Mouse (Mus musculus) hindbrain, postnatal 0 days (tissue): ENCODE measurements around the gene Tnrc6a. TPM values are rescaled to one million over a fixed set of nuclear protein-coding genes. Genes with fewer than 3 reads are reported as not detected.

Experiments
- ATAC-seq: fragments of 200-750 bp; cut with Nextera tagmentation; 2 replicates; pipeline ENCODE4 v1.8.0; 2017; ENCODE audit warnings: mild to moderate bottlenecking, moderate TSS enrichment, moderate library complexity
- DNase-seq: peaks from one replicate; pipeline ENCODE4 v3.0.0-alpha.2; 2015; ENCODE audit warnings: low spot score
- H3K27ac ChIP-seq: fragments of 300-500 bp; sonication (generic); 2 replicates; pipeline ENCODE4 v1.5.1; 2014; ENCODE audit warnings: mild to moderate bottlenecking
- H3K27me3 ChIP-seq: fragments of 300-500 bp; sonication (generic); 2 replicates; pipeline ENCODE4 v1.6.1; 2014; ENCODE audit warnings: low read length, mixed read lengths; ENCODE audit not compliant: insufficient read depth
- H3K36me3 ChIP-seq: fragments of 300-500 bp; sonication (generic); 2 replicates; pipeline ENCODE4 v1.6.1; 2014; ENCODE audit warnings: low read length, mixed read lengths; ENCODE audit not compliant: insufficient read depth
- H3K4me1 ChIP-seq: fragments of 300-500 bp; sonication (generic); 2 replicates; pipeline ENCODE4 v1.6.1; 2014; ENCODE audit warnings: antibody characterized with exemption, low read length, mixed read lengths; ENCODE audit not compliant: insufficient read depth
- H3K4me2 ChIP-seq: fragments of 300-500 bp; sonication (generic); 2 replicates; pipeline ENCODE4 v1.6.1; 2014; ENCODE audit warnings: low read depth, mild to moderate bottlenecking, low read length, moderate library complexity, mixed read lengths
- H3K4me3 ChIP-seq: fragments of 300-500 bp; sonication (generic); 2 replicates; pipeline ENCODE4 v1.5.1; 2014; ENCODE audit warnings: low read length
- H3K9ac ChIP-seq: fragments of 300-500 bp; sonication (generic); replicated peaks from 2 replicates; pipeline ENCODE4 v1.6.1; 2014; ENCODE audit warnings: mild to moderate bottlenecking, low read length, moderate library complexity, mixed read lengths
- H3K9me3 ChIP-seq: fragments of 300-500 bp; sonication (generic); 2 replicates; pipeline ENCODE4 v1.6.1; 2016; ENCODE audit warnings: low read length, mixed read lengths
- CTCF ChIP-seq: IDR thresholded peaks from 2 replicates; pipeline ENCODE4 v1.5.1; 2016; ENCODE audit warnings: antibody characterized with exemption, control low read depth, low read depth
- WGBS: fragments of 180-500 bp; shearing (Covaris S2); extraction: QIAGEN DNeasy Blood & Tissue Kit; methylation state at CpG from one replicate; pipeline ENCODE4 v1.1.7; 2014; 5-methylcytosine and 5-hydroxymethylcytosine counted together
- polyA plus RNA-seq: library from polyadenylated mRNA; unstranded; fragments of >200 nt; fragmentation: Nextera tagmentation; extraction: Ambion mirVana; gene quantifications from 2 replicates; pipeline ENCODE4 v1.2.1, GENCODE M21; 2015
- total RNA-seq: library from RNA; depleted of rRNA; stranded (reverse); fragments of >200 nt; gene quantifications from 2 replicates; pipeline ENCODE4 v1.2.3, GENCODE M21; 2014

Tnrc6a gene
- total and polyA plus RNA-seq, 2 experiments from 2014 or later: 48.5 to 62.1 TPM

DNA sequence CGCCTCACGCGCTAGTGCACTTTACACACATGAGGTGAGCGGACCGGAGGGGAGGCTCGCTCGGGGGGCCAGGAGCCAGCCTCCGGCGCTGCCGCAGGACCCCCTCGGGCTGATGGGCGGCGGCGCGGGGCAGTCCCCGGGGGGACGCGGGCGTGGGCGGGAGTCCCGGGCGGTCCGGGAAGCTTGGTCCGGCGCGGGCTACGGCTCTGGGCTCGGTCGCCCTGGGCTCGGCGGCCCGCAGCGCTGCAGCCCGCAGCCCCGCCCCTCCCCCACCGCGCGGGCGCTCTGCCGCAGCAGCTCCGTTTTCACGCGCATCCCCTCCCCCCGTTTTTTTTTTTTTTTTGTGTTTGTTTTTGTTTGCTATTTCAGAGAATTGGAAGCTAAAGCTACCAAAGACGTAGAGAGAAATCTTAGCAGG is 623 bp downstream of the Tnrc6a start:
- ATAC-seq (no peak; the same call in 1 of the 2 replicates), DNase-seq (no peak)
- Histone ChIP-seq H3K4me3 (peak overlapping the region; percentile 96), H3K27me3 (no peaks in the 10 kb centered on the region), H3K36me3 (no peaks in the 10 kb centered on the region), H3K9me3 (no peaks in the 10 kb centered on the region), H3K4me2 (peak overlapping the region; percentile 70), H3K27ac (peak overlapping the region; percentile 97), H3K9ac (peak overlapping the region; percentile 100), H3K4me1 (no peaks in the 10 kb centered on the region)
- TF ChIP-seq CTCF: no peak
- WGBS: under 1% methylated on average over 22 of the region's 45 CpGs

DNA sequence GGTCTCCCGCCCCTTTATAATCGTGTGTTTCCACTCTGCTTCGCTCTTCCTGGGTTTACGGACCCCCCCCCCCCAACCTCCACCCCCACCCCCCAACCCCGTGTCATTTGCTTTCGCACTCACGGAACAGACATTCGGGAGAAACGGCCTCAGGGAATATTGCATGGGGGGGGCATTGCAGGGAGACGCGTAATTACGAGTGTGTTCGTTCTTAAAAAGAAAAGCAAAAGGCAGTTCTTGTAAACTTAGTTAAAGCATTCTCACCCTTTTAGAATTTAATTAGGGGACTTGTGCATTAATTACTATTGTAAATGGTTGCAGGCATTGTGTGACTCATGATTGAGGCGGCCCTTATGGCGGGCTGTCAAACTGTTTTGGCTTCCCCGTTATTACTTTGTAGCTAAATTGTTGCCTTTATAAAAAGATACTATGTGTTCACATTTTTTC is 1.1 kb downstream of the Tnrc6a start:
- WGBS: under 1% methylated on average over 16 of the region's 16 CpGs
- H3K36me3 ChIP-seq: no peaks in the 10 kb centered on the region
- TF ChIP-seq CTCF: no peak
- no peaks in the 10 kb centered on the region for H3K9me3 ChIP-seq
- H3K4me2 ChIP-seq: peak overlapping the region; percentile 70
- H3K27ac ChIP-seq: peak overlapping the region; percentile 97; the same call in 1 of the 2 replicates
- H3K27me3 ChIP-seq: no peaks in the 10 kb centered on the region
- peak overlapping the region; percentile 100 for H3K9ac ChIP-seq
- H3K4me3 ChIP-seq: peak overlapping the region; percentile 96
- H3K4me1 ChIP-seq: no peaks in the 10 kb centered on the region
- ATAC-seq: peak; percentile 22; the same call in 1 of the 2 replicates
- peak; percentile 55 for DNase-seq

DNA sequence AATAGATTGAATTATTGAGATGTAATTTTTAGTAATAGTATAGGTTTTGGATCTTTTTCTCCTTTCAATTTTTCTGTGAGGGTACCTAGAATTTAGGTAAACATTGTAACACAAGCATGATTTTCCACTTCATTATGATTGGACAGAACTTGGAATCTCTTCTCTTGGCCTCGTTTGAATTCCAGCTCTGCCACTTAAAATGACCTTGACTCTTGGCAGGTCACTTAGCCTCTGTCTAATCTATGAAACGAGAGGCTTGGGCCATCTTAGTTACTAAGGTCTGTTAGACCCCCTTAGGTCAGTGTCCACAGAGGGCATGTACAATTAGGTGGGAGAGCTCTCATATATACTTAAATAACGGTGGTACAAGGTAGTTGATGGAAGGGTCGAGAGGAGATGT is 2.4 kb downstream of the Tnrc6a start:
- H3K9me3 ChIP-seq: no peaks in the 10 kb centered on the region
- no peak for ATAC-seq
- H3K9ac ChIP-seq: no peak overlapping the region
- no peak for TF ChIP-seq CTCF
- no peak overlapping the region for H3K27ac ChIP-seq
- H3K4me3 ChIP-seq: no peak overlapping the region
- DNase-seq: no peak
- no peaks in the 10 kb centered on the region for H3K4me1 ChIP-seq
- H3K4me2 ChIP-seq: peak overlapping the region; percentile 70; the same call in 1 of the 2 replicates
- no peaks in the 10 kb centered on the region for H3K27me3 ChIP-seq
- no peaks in the 10 kb centered on the region for H3K36me3 ChIP-seq
- WGBS: 51% methylated on average over 4 of the region's 4 CpGs

DNA sequence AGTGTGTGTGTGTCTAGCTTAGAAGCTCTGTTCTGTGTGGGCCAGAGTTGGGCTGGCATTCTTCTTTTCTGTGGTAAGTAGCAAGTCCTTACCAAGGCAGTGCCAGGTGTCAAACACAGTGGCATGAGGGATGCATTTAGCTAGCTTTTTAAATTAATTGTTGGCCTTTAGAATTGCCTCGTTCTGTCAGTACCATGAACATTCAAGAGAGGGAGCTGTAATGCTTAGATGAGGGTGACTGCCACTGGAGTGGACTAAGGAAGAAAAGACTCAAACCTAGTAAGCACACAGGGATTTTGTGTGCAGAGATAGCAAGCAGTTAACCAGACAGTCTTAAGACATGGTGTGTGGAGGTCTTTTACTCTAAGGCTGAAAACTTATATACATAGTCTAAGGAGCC is 3.6 kb downstream of the Tnrc6a start:
- H3K9ac ChIP-seq: no peak overlapping the region
- H3K4me3 ChIP-seq: no peak overlapping the region
- no peaks in the 10 kb centered on the region for H3K36me3 ChIP-seq
- H3K4me1 ChIP-seq: no peaks in the 10 kb centered on the region
- no peaks in the 10 kb centered on the region for H3K9me3 ChIP-seq
- no peak overlapping the region for H3K27ac ChIP-seq
- ATAC-seq (no peak), DNase-seq (peak; percentile 8)
- H3K27me3 ChIP-seq: no peaks in the 10 kb centered on the region
- no peak overlapping the region for H3K4me2 ChIP-seq
- WGBS: 56% methylated on average over 1 of the region's 1 CpGs
- no peak; the same call in 1 of the 2 replicates for TF ChIP-seq CTCF

DNA sequence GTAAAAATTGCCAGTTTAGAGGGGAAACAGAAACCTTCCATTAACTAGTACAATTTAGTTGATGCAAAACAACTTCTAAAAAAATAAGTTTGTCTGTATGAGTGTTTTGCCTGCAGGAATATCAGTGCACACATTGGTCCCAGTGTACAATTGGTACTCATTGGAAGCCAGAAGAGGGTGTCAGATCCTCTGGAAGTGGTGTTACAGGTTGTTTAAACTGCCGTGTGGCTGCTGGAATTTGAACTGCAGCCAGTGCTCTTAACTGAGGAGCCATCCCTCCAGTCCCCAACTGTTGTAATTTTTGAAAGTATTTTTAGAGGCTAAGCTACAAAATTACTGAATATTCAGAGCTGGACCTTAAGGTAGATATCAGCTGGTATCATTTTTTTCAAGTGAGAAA is 4.3 kb downstream of the Tnrc6a start:
- no peak overlapping the region for H3K4me2 ChIP-seq
- no peaks in the 10 kb centered on the region for H3K27me3 ChIP-seq
- H3K36me3 ChIP-seq: no peaks in the 10 kb centered on the region
- no peaks in the 10 kb centered on the region for H3K9me3 ChIP-seq
- H3K9ac ChIP-seq: no peak overlapping the region
- H3K27ac ChIP-seq: no peak overlapping the region
- no peak for TF ChIP-seq CTCF
- ATAC-seq (no peak), DNase-seq (no peak)
- no peaks in the 10 kb centered on the region for H3K4me1 ChIP-seq
- H3K4me3 ChIP-seq: no peak overlapping the region
- 28% methylated on average over 1 of the region's 1 CpGs for WGBS

DNA sequence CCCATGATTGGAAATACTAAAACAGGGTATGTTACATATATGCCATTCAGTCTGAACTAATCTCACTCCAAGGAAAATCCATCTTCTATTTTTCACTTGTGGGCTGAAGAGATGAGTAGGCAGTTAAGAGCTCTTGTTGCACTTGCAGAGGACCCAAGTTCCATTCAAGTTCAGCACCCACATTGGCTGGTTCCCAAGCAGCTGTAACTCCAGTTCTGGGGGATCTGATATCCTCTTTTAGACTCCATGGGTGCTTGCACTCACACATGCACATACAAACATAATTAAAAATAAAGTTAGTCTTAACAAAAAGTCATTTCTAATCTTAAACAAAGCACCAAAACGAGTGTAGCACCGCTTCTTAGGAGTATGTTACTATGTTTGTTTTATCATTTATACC is 5.4 kb downstream of the Tnrc6a start:
- 85% methylated on average over 2 of the region's 2 CpGs for WGBS
- no peak overlapping the region for H3K27ac ChIP-seq
- H3K4me1 ChIP-seq: no peaks in the 10 kb centered on the region
- no peak overlapping the region for H3K4me2 ChIP-seq
- H3K4me3 ChIP-seq: no peak overlapping the region
- no peak for TF ChIP-seq CTCF
- no peaks in the 10 kb centered on the region for H3K9me3 ChIP-seq
- no peak for ATAC-seq
- DNase-seq: no peak
- H3K27me3 ChIP-seq: no peaks in the 10 kb centered on the region
- H3K36me3 ChIP-seq: no peaks in the 10 kb centered on the region
- no peak overlapping the region for H3K9ac ChIP-seq

DNA sequence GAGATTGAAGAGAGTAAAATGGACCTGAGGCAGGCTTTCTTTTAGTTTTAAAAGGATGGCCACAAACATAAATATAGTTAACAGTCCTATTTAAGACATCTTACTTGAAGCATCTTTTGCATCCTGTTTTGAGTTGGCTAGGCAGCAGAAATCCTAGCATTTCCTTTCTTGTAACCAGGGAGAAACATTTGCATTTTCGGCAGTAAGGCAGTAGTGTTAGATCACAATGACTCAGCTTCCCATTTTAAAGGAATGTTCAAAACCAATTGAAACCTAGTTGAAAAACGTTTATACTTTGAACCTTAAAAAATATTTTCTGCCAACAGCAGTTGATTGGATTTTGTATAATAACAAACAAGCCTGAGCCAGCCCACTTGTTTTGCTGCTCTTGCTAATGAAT is 6.5 kb downstream of the Tnrc6a start:
- ATAC-seq (no peak), DNase-seq (no peak)
- Histone ChIP-seq H3K4me2 (no peak overlapping the region), H3K9me3 (no peaks in the 10 kb centered on the region), H3K9ac (no peak overlapping the region), H3K27ac (no peak overlapping the region), H3K27me3 (no peaks in the 10 kb centered on the region), H3K4me3 (no peak overlapping the region), H3K4me1 (no peaks in the 10 kb centered on the region), H3K36me3 (no peaks in the 10 kb centered on the region)
- no peak for TF ChIP-seq CTCF
- WGBS: 29% methylated on average over 2 of the region's 2 CpGs
